Mouse (Mus musculus) embryonic facial prominence, embryonic 13.5 days (tissue): Measurements from ENCODE around the gene Yeats2. TPM values are rescaled to one million over a fixed set of nuclear protein-coding genes. Genes with fewer than 3 reads are reported as not detected.

Source experiments
- ATAC-seq: fragments of 200-750 bp; cut with Nextera tagmentation; 2 replicates; pipeline ENCODE4 v1.8.0; 2017; ENCODE audit warnings: low read depth; ENCODE audit not compliant: insufficient number of reproducible peaks, insufficient read depth, low FRiP score, low TSS enrichment
- H3K27ac ChIP-seq: fragments of 300-500 bp; sonication (generic); 2 replicates; pipeline ENCODE4 v1.5.1; 2015; ENCODE audit warnings: moderate library complexity, mild to moderate bottlenecking, inconsistent platforms
- H3K27me3 ChIP-seq: fragments of 300-500 bp; sonication (generic); 2 replicates; pipeline ENCODE4 v1.6.1; 2015; ENCODE audit warnings: mild to moderate bottlenecking, inconsistent platforms
- H3K36me3 ChIP-seq: fragments of 300-500 bp; sonication (generic); 2 replicates; pipeline ENCODE4 v1.6.1; 2015; ENCODE audit warnings: mild to moderate bottlenecking, inconsistent platforms
- H3K4me1 ChIP-seq: fragments of 300-500 bp; sonication (generic); 2 replicates; pipeline ENCODE4 v1.6.1; 2015; ENCODE audit warnings: inconsistent platforms
- H3K4me2 ChIP-seq: fragments of 300-500 bp; sonication (generic); 2 replicates; pipeline ENCODE4 v1.6.1; 2015; ENCODE audit warnings: moderate library complexity, mild to moderate bottlenecking, inconsistent platforms
- H3K4me3 ChIP-seq: fragments of 300-500 bp; sonication (generic); 2 replicates; pipeline ENCODE4 v1.5.1; 2015; ENCODE audit warnings: mild to moderate bottlenecking, inconsistent platforms
- H3K9ac ChIP-seq: fragments of 300-500 bp; sonication (generic); 2 replicates; pipeline ENCODE4 v1.6.1; 2015; ENCODE audit warnings: mild to moderate bottlenecking, inconsistent platforms
- H3K9me3 ChIP-seq: fragments of 300-500 bp; sonication (generic); 2 replicates; pipeline ENCODE4 v1.6.1; 2016; ENCODE audit warnings: inconsistent platforms
- WGBS: fragments of 180-500 bp; shearing (Covaris S2); methylation state at CpG from one replicate; pipeline ENCODE4 v1.1.7; 2015; ENCODE audit warnings: mixed read lengths; 5-methylcytosine and 5-hydroxymethylcytosine counted together
- polyA plus RNA-seq: library from polyadenylated mRNA; unstranded; fragments of >200 nt; fragmentation: Nextera tagmentation; extraction: Ambion mirVana; gene quantifications from 2 replicates; pipeline ENCODE4 v1.2.1, GENCODE M21; 2015

Yeats2 gene
- 40.3 and 41.0 TPM in 2 replicates for polyA plus RNA-seq

- H3K4me2 ChIP-seq: peak within 1 kb of the TSS; percentile 72
- under 1% methylated on average over 92 of the region's 92 CpGs for WGBS
- H3K4me3 ChIP-seq: peak within 1 kb of the TSS; percentile 61
- H3K9me3 ChIP-seq: 0 out of 2 replicates have a peak, but pooled peaks cover 3% of the 10 kb centered on the region
- no peaks in the 10 kb centered on the region for H3K27me3 ChIP-seq
- peak within 1 kb of the TSS; percentile 90 for H3K27ac ChIP-seq
- peak within 1 kb of the TSS; percentile 83 for H3K9ac ChIP-seq
- ATAC-seq: peak; percentile 90
- peaks cover 11% of the 10 kb centered on the region for H3K36me3 ChIP-seq
- H3K4me1 ChIP-seq: peaks cover 16% of the 10 kb centered on the region
Measured at GRCm38 (mm10) chr16:20140772-20141531, at the start of gene Yeats2. Yeats2 (plus strand) TSS chr16:20141063.

DNA sequence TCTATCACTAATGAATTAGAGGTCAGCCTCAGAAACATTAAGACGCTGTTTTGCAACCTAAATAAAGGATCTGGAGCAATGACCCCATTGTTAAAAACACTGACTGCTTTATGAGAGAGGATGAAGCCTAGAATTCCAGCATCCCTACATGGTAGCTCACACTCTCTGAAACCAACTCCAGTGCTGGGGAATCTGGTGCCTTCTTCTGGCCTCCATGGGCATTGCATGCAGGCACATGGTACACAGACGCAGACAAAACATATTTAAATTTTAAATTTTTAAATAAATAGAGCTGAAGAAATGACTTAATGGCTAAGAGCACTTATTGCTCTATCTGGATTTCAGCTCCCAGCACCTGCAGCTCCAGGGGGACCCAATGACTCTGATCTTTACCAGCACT, 44.9 kb upstream of the Yeats2 start:
- H3K4me1 ChIP-seq: peaks cover 2% of the 10 kb centered on the region; the same call in 1 of the 2 replicates
- no peak overlapping the region for H3K27ac ChIP-seq
- no peak overlapping the region for H3K9ac ChIP-seq
- no peak overlapping the region for H3K4me2 ChIP-seq
- 77% methylated on average over 2 of the region's 2 CpGs for WGBS
- H3K36me3 ChIP-seq: no peaks in the 10 kb centered on the region
- ATAC-seq: no peak
- no peaks in the 10 kb centered on the region for H3K27me3 ChIP-seq
- no peak overlapping the region for H3K4me3 ChIP-seq
- H3K9me3 ChIP-seq: no peaks in the 10 kb centered on the region

- Histone ChIP-seq H3K4me1 (peaks cover 2% of the 10 kb centered on the region; the same call in 1 of the 2 replicates), H3K4me2 (peak within 1 kb of the TSS; percentile 62), H3K27ac (peak within 1 kb of the TSS; percentile 96), H3K27me3 (no peaks in the 10 kb centered on the region), H3K36me3 (no peaks in the 10 kb centered on the region), H3K9ac (peak within 1 kb of the TSS; percentile 94), H3K9me3 (no peaks in the 10 kb centered on the region), H3K4me3 (peak within 1 kb of the TSS; percentile 91)
- under 1% methylated on average over 29 of the region's 29 CpGs for WGBS
- ATAC-seq: peak; percentile 93
Measured at GRCm38 (mm10) chr16:20097069-20097710, 43.7 kb upstream of the Yeats2 start, which contains the start of gene Klhl24. Klhl24 (plus strand) TSS chr16:20097542.

- H3K9ac ChIP-seq: peak overlapping the region; percentile 94
- H3K27ac ChIP-seq: peak overlapping the region; percentile 96
- H3K4me1 ChIP-seq: peaks cover 2% of the 10 kb centered on the region; the same call in 1 of the 2 replicates
- peak overlapping the region; percentile 91 for H3K4me3 ChIP-seq
- peaks cover 6% of the 10 kb centered on the region for H3K36me3 ChIP-seq
- H3K9me3 ChIP-seq: no peaks in the 10 kb centered on the region
- peak; percentile 93 for ATAC-seq
- WGBS: under 1% methylated on average over 61 of the region's 61 CpGs
- H3K4me2 ChIP-seq: peak overlapping the region; percentile 62
- H3K27me3 ChIP-seq: no peaks in the 10 kb centered on the region
Measured at GRCm38 (mm10) chr16:20097711-20098374, 43.0 kb upstream of the Yeats2 start.

DNA sequence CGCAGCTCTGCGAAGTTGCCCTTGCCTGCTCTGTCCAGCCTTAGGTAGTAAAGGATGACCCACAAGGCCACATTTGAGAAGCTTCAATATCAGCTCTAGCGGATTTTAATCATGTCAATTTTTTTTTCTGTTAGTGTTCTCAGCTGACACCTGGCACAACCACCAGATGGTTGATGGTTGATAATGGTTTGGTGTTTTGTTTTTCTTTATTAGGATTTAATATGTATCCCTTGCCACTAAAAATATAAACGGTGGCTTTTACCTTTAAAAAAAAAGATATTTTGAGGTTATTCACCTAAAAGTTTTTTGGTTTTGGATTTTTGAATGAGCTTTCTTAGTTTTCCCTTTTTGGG, 42.5 kb upstream of the Yeats2 start:
- Histone ChIP-seq H3K4me1 (peaks cover 2% of the 10 kb centered on the region; the same call in 1 of the 2 replicates), H3K4me3 (peak overlapping the region; percentile 91), H3K4me2 (peak overlapping the region; percentile 62), H3K27ac (peak overlapping the region; percentile 96), H3K9ac (peak overlapping the region; percentile 94), H3K36me3 (peaks cover 11% of the 10 kb centered on the region), H3K27me3 (no peaks in the 10 kb centered on the region), H3K9me3 (peaks cover 3% of the 10 kb centered on the region)
- no peak for ATAC-seq
- WGBS: 4% methylated on average over 4 of the region's 4 CpGs

DNA sequence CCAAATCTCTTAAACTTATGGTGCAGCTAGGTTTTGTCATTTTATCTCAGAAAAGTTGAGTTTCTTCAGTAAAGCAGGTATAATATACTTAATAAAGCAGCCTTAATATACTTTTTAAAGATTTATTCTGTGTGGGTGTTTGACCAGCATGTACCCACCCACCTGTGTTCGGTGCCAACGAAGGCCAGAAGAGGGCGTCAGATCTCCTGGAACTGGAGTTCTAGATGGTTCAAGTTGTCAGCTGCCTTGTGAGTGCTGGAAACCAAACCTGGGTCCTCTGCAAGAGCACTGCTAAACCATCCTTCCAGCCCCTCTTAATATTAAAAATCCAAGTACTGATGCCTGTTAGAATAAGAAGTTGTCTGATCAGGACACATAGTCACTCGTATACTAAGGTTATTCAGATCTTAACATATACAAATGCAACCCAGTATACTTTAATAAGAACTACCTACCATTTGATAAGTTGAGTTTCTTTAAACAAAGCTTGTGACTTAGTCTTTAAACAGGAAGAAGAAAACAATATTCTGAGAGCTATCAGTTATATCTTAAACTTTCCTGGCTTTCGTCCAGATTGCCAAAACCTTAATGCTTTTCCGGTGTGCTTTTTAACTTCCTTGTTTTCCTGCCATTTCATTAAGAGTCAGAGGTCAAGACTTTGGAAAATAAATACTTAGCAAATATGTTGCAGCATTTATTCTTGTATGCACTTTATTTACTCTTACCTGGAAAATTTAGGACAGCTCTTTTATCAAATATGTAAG, 41.8 kb upstream of the Yeats2 start:
- peaks cover 2% of the 10 kb centered on the region; the same call in 1 of the 2 replicates for H3K4me1 ChIP-seq
- H3K36me3 ChIP-seq: peaks cover 18% of the 10 kb centered on the region
- no peaks in the 10 kb centered on the region for H3K27me3 ChIP-seq
- no peak overlapping the region for H3K9ac ChIP-seq
- no peak for ATAC-seq
- H3K9me3 ChIP-seq: peaks cover 9% of the 10 kb centered on the region
- H3K4me3 ChIP-seq: peak overlapping the region; percentile 91; the same call in 1 of the 2 replicates
- 88% methylated on average over 6 of the region's 6 CpGs for WGBS
- H3K27ac ChIP-seq: no peak overlapping the region
- peak overlapping the region; percentile 62 for H3K4me2 ChIP-seq

GRCm38 (mm10) chr16:20106996-20107395, 33.9 kb upstream of the Yeats2 start:
- Histone ChIP-seq H3K27me3 (no peaks in the 10 kb centered on the region), H3K4me3 (no peak overlapping the region), H3K9me3 (peaks cover 15% of the 10 kb centered on the region), H3K4me1 (no peaks in the 10 kb centered on the region), H3K9ac (no peak overlapping the region), H3K4me2 (no peak overlapping the region), H3K36me3 (peaks cover 84% of the 10 kb centered on the region), H3K27ac (no peak overlapping the region)
- 93% methylated on average over 8 of the region's 8 CpGs for WGBS
- ATAC-seq: no peak

DNA sequence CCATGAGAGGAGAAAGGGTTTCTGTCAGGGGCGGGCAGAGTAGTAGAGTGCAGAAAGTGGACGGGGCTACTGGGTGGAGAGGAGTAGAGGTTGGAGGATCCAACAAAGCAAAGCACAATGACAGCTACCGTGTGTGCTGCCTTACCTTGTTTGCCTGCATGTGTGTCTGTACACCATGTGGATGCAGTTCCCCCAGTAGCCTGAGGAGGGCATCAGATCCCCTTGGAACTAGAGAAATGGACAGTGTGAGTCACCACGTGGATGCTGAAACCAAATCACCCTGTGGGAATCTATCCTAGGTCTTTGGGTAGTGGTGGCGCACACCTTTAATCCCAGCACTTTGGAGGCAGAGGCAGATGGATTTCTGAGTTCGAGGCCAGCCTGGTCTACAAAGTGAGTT, 31.9 kb upstream of the Yeats2 start:
- WGBS: 94% methylated on average over 6 of the region's 6 CpGs
- 0 out of 2 replicates have a peak, but pooled peaks have one; percentile 20 for ATAC-seq
- no peak overlapping the region for H3K4me2 ChIP-seq
- peaks cover 7% of the 10 kb centered on the region; the same call in 1 of the 2 replicates for H3K9me3 ChIP-seq
- H3K27ac ChIP-seq: no peak overlapping the region
- H3K36me3 ChIP-seq: peaks cover 74% of the 10 kb centered on the region
- H3K27me3 ChIP-seq: no peaks in the 10 kb centered on the region
- no peaks in the 10 kb centered on the region for H3K4me1 ChIP-seq
- no peak overlapping the region for H3K9ac ChIP-seq
- H3K4me3 ChIP-seq: no peak overlapping the region

DNA sequence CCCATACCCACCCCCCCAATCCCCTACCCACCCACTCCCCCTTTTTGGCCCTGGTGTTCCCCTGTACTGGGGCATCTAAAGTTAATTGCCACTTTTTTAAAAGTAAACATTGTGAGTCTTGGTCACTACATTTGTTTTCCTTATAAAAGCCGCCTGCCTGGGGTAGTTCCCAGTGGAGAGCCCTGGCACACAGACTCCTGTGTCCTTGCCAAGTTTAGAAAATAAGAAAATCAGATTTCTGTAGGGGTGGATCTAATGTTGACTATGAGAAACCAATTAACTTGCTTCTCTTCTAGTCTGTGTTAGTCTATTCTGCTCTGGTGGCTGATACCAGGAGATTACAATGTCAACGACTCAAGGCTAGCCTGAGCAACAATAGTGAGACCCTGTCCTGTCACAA, 28.2 kb upstream of the Yeats2 start:
- H3K36me3 ChIP-seq: peaks cover 73% of the 10 kb centered on the region
- 87% methylated on average over 2 of the region's 2 CpGs for WGBS
- 0 out of 2 replicates have a peak, but pooled peaks have one; percentile 32 for ATAC-seq

DNA sequence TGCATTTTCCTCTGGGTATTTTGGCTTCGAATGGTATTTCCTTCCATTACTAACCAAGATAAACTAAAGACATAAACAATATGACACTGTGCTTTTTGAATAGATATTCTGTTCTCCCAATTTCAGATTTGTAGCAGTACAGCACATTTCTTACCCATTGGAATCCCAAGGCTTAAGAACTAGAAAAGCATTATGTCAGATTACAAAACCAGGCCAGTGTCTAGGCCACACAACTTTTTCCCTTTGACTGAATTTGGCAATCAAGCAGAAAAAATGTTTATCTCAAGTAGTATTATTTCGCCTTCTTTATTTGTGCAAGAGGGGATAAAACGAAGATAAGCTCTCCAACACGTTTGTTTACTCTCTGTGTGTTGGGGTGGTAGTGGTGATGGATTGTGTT, 24.8 kb upstream of the Yeats2 start:
- 82% methylated on average over 4 of the region's 4 CpGs for WGBS
- H3K4me2 ChIP-seq: no peak overlapping the region

More for the DNA sequence above, 28.2 kb upstream of the Yeats2 start:
- Histone ChIP-seq H3K4me1 (no peaks in the 10 kb centered on the region), H3K9me3 (no peaks in the 10 kb centered on the region), H3K4me3 (no peak overlapping the region), H3K4me2 (no peak overlapping the region), H3K27me3 (no peaks in the 10 kb centered on the region), H3K27ac (no peak overlapping the region), H3K9ac (no peak overlapping the region)

More for the DNA sequence above, 24.8 kb upstream of the Yeats2 start:
- no peak overlapping the region for H3K27ac ChIP-seq
- no peaks in the 10 kb centered on the region for H3K9me3 ChIP-seq
- H3K4me1 ChIP-seq: no peaks in the 10 kb centered on the region
- ATAC-seq: no peak
- H3K36me3 ChIP-seq: peaks cover 66% of the 10 kb centered on the region
- no peak overlapping the region for H3K9ac ChIP-seq
- H3K27me3 ChIP-seq: no peaks in the 10 kb centered on the region
- H3K4me3 ChIP-seq: no peak overlapping the region
